Mouse (Mus musculus) lung, adult 18-20 months (tissue): Measurements from ENCODE around the gene Vegfa.

Experiments used
- DNase-seq, 2 experiments: peaks; one replicate each; pipeline ENCODE4 v3.0.0; 2022; ENCODE audit warnings: mixed read lengths in 2 of 2

The Vegfa gene

DNA sequence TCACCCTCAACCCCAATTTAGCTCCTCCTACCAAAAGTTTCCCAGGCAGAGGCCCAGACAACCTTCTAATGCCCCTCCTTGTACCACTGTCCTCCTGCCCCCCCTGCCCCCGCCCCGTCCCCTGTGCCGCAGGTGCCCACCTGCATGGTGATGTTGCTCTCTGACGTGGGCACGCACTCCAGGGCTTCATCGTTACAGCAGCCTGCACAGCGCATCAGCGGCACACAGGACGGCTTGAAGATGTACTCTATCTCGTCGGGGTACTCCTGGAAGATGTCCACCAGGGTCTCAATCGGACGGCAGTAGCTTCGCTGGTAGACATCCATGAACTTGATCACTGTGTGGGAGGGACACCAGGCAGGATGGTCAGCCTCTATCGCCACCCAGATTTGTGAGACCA is 7.0 kb downstream of the Vegfa start:
- no peak for DNase-seq

DNA sequence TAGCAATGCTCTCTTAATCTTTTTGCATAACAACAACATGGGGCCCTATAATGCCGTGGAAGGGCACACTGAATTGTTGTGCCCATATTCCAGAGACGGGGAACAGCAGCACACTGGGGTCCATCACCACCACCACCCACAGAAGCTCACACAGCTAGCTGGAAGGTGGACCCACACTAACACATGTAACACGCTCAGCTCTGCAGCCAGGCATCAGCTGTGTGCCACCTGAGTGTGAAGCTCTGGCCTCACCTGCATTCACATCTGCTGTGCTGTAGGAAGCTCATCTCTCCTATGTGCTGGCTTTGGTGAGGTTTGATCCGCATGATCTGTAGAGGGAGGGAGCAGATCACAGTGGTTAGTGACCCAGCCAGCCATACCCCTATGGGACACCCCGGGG is 8.0 kb downstream of the Vegfa start:
- DNase-seq = no peak

DNA sequence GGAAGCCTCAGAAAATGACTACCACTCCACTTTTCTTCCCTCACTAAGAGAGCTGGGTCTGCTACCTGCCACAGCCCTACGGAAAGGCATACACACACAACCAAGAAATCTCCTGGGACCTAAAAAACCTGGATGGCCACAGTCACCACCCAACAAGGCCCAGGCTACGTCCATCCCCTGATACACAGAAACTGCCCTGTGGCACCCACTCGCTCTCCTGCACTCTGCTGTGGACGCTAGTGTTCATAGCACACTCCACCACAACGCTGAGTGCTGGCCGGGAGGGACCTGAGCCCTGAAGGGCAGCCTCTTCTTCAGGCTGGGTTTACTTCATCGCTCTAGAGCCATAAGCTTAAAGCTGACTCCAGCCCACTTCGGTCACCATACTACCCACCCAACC is 8.6 kb downstream of the Vegfa start:
- no peak for DNase-seq

DNA sequence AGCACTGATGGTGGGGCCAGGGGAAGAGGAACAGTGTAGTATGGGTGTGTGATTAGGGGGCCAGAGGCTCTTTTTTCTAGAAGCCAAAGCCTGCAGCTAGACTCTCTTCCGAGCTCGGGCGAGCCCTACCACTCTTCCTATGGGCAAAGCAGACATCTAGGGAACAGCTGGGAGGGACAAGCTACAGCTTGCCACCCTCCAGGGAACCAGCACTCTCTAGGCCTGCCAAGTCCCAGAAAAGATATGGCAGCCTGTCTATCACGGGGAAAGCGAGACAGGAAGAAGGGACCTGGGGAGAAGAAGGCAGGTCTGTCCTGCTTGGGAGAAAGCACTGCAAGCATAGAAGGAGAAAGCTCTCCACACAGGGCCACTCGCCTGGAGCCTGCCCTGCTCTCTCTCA is 9.2 kb downstream of the Vegfa start:
- DNase-seq = no peak

DNA sequence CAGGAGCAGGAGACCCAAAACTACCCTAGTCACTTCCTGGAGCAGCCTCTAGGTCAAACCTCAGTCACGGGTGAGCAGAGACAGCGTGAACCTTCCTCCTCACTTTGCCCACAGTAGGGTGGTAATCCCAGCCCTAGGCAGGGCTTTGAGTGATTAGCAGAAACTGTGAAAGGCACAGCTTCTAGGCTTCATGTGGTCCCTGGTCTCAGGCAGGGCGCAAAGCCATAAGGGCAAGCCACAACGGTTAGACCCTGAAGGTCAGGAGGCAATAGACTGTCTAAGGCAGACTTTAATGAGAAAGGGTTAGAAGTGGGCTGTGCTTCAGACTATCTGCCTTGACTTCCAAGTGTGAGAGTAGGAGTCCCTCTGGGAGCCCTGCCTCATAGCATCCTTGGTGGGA is 9.7 kb downstream of the Vegfa start:
- no peak for DNase-seq

DNA sequence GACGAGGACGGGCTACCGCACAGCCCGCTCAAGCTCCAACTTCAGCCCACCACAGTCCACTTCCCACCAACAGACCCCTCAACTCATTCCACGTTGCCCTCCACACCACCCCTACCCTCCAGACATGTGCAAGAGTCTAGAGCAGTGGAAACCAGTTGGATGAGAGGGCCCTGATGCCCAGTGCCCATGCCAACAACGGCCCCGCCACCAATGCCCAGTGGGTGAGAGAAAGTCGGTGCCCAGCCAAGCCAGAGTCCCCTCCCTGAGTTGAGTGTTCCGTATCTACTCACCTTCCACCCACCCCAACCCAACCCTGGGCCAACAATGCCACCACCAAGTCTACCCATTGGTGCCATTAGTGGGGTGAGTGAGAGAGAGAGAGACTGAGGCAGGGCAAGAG is 10.4 kb downstream of the Vegfa start:
- DNase-seq = no peak

DNA sequence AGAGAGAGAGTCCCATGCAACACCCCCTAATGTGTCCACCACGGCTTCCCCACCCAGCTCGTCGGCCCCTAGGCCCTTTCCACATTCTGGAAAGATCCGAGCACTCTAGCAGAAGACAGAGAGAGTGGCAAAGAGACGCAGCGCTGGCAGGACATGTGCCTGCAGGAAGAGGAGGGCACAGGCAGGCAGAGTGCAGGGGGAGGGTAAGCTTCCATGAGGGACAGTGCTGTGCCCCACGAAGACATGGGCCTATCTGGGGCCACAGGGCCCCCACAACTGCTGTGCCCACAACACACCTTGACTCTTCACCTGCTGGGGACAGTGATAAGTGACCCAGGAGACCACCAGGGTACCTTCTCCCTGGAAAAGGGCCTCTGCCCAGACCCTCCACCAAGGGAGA is 11.0 kb downstream of the Vegfa start:
- no peak for DNase-seq

DNA sequence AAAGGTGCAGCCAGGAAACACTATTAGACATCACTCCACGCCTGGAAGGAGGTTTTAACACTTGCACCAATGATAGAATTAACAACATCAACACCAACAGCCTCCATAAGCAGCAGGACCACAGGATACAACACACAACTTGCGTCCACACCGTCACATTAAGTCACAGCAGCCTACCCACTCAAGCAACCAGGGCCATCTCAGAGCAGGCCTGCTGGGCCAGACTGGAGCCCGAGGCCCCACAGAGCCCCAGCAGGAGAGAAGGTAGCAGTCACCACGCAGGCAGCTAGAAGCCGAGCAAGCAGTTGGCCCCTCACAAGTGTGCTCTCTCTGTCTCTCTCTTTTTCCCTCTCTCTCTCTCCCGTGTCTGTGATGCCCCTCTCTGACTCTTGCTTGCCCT is 11.6 kb downstream of the Vegfa start:
- DNase-seq = no peak

DNA sequence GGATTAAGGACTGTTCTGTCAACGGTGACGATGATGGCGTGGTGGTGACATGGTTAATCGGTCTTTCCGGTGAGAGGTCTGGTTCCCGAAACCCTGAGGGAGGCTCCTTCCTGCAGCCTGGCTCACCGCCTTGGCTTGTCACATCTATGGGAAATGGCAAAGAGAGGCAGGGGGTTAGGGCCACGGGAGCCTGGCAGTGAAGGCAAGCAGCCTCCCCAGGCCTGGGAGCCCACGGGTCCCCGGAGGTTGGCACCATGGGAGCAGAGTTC is 13.5 kb downstream of the Vegfa start:
- DNase-seq = no peak

DNA sequence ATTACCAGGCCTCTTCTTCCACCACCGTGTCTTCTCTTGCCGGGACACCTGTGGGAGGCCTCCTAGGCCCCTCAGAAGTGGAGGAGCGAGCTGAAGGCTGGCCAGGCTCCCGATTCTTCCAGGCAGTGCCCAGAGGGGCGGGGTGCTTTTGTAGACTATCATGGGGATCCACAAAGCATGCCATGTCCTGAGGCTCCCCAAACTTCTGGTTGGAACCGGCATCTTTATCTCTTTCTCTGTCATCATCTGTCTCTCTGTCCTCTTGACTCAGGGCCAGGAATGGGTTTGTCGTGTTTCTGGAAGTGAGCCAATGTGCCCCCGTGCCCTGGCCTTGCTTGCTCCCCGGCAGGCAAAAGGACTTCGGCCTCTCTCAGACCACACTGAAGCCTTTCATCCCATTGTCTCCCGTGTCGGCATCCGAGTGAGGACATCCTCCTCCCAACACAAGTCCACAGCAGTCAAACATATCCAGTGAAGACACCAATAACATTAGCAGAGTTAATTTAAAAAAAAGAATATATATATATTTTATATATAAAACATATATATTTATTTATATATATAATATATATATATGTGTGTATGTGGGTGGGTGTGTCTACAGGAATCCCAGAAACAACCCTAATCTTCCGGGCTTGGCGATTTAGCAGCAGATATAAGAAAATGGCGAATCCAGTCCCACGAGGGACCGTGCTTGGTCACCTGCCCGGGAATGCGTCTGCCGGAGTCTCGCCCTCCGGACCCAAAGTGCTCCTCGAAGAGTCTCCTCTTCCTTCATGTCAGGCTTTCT is 14.0 kb downstream of the Vegfa start:
- DNase-seq = no peak

DNA sequence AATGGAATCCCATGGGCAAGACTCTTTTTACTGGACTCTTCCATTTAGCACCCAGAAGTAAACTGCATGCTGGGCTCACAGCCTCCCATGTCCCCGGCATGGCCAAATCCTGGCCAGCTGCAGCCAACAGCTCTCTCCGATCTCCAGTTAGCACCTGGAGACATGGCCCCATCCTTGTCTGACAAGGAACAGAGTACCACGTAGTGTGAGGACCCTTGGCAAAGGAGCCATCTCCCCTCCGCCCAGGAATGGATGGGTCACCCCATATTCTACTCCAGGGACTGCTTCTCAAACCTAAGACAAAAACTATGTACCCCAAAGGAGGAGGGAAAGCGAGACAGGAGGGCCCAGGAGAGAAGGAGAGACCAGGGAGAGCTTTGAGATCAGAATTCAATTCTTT is 15.6 kb downstream of the Vegfa start:
- DNase-seq = no peak

DNA sequence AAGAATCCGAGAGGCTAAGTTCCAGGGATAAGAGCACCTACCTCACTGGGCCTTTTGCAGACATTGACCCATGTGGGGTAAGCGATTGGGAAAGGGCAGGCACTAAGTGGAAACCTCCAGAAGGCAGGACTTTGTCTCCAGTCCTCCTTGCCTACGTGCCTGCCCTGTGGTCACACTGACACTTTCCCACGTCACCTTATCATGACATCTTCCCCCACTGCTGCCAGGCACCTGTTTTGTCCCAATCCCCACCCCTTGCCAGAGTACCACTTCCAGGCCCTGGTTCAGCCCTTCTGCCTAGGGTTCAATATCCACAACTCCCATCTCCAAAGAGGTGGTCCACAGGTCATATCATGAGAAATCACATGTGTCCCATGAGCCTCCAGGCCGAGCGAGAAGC is 16.2 kb downstream of the Vegfa start:
- DNase-seq = no peak

DNA sequence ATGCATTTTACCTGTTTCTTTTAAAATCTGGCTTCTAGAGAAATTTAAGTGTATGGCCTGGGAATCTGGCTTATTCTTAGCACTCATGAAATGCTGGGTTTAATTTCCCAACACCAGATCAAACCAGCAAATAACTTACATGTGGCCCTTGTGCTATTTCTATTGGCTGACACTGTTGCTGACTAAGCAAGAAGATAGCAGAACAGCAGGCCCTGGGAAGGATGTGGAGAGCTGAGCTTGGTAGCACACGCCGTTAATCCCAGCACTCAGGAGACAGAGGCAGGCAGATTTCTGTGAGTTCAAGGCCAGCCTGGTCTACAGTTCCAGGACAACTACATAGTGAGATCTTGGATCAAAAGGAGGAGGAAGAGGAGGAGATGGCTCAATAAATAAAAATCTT is 17.2 kb downstream of the Vegfa start:
- DNase-seq = no peak

DNA sequence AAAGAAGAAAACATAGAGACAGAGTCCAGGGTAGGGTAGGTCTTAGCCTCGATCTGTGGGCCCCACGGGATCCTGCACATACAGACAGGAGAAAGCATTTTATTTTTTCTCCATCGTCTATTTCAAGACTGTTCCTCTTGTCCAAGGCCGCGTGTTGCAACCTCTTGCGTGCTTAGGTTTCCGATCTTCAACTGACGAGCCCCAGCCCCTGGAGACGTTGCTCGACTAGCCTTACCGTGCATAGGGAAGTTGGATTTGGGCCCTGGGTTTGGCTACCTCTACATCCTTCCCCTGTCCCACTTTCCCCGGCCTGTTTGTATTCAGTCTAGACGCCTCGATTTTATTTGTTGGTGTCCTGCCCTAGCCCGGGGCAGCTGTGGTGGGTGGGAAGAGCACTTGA is 18.6 kb downstream of the Vegfa start:
- DNase-seq = no peak

DNA sequence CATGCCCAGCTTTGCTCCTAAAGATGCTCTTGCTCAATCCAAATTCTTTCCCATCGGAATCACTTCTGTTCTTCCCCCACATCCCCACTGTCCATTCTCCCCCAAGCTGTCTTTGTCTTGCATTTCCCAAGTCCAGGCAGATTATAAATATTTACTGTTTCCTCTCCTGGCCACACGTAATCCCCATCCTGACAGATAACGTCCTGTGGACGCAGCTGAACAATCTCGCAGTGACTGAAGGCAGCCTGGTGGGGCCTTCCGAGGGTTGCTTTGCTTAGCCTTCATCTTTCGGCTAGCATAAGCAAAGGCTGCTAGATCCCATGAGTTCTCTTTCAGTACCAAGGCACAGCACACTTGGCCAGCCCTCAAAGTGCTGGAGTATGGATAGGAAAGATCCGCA is 20.0 kb downstream of the Vegfa start:
- no peak for DNase-seq

DNA sequence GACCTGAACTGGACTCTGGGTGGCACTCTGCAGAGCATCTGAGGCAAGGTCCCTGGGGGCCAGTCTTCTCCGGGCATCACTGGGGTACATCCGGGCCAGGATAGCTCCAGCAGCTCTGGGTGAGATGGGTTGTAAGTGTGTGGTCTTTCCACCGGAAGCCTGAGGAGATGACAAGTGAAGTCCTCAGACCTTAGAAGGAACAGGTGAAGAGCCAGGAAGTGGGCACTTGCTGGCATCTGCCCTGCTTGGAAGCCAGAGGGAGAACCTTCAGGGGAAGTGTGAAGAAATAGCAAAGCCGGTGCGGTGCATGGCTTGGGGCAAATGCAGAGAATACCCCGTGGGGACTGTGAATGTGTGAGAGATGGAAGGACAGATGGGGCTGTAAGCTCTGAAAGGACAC is 21.7 kb downstream of the Vegfa start:
- DNase-seq = no peak

DNA sequence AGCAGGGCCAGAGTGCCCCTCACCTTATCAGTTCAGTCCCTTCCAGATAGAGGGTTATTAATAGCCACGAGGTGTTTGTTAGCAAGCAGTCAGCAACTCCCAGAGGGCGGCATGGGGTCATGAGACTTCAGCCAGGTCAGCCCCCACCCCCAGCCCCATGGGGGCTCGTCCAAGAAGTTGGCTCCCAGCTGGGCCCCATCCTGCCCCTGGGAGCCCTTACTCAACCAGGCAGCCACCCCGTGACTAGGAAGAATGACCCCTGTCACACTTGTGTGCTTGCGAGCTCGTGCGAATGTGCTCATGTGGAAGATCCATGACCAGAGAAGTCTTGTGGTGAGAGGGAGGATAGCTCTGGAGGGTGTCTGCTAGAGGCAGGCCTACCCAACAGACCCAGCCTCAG is 23.0 kb downstream of the Vegfa start:
- no peak for DNase-seq

DNA sequence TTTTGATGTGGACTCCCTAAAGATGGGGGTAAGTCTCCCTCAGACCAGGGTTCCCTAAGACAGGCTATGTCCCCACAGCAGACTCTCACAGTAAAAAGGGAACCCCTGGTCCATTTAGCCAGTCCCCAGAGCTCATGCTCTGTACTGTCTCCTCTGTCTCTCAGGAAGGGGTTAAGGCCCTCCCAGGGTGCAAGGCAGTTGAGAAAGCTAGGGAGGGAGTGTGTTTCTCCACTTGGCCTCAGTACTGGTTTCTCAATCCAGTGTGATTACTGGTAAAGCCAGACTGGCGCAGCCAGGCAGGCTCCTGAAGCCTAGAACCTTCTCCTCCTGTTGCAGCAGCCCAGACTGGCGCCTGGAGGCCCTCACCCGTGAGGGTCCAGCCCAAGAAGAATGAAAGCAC is 26.7 kb downstream of the Vegfa start:
- DNase-seq = no peak

DNA sequence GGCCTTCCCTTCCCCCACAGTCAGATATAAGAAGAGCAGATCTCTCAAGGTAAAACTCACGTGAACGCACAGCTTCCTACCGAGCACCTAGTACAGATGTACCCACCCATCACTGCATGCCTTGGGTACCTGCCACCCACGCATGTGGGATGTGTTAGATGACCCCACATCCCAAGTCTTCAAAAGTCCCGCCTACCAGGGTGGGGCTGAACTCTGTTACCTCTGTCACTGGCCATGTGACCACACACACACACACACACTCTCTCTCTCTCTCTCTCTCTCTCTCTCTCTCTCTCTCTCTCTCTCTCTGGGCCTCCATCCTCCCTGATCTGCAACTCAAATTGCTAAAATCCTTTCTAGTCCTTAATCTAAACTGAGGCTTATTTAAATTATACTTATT is 27.7 kb downstream of the Vegfa start:
- DNase-seq = no peak

DNA sequence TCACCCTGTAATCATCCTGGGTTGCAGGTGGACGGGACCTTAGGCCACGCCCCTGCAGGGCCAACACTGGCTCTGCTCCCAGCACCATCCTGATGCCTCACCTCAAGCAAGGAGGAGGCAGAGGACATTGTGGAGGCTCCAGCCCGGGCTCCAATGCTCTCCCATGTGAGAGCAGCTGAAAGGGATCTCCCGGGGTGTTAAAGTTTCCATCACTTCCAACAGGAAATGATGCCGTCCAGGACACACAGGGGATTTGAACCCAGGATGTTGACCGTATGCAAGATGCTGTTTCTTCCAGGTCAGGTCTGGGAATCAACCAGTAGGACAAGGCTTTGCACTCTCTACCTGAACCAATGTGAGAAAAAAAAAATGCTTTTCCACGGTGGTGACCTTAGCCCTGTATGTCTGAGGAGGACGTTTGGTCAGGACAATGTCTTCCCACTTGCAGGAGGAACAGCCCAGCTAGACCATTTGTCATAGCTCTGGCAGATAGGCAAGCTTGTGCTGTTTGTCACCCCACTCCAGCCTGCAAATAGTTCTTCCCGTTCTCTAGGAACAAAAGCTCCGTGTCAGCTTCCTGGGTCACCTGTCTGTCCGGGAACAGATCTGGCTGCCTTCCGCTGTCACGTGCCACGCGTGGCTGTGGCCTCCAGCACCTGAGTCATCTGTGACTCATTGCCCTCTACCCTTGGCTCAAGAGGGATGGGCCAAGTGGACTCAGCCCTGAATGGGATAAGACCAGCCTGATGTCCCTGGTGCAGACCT is 28.3 kb downstream of the Vegfa start:
- peak; percentile 69 to 80 for DNase-seq

DNA sequence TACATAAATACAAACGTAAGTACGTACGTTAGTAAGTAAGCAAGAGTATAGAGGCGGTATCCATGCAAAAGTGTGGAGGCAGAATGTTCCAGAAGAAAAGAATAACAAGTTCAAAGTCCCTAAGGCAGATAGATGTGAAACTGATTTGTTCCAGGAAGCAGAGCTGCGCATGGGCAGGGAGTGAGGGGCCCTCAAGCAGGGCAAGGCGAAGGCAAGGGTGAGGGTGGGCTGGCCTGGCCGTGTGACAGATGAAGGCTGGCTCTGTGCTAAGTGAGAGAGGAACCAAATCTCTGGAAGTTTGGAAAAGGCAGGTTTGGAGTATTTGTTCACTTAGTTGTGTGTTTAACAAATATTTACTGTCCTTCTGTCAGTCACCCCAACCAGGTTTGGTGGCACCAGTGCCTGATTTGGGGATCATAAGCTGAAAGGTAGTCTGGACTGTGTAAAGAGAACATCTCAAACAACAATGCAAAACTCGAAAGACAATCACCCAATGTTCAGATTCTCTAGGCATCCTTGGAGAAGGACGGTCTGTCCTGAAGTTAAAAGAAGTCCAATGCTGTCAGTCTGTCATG is 32.7 kb downstream of the Vegfa start:
- DNase-seq = no peak

DNA sequence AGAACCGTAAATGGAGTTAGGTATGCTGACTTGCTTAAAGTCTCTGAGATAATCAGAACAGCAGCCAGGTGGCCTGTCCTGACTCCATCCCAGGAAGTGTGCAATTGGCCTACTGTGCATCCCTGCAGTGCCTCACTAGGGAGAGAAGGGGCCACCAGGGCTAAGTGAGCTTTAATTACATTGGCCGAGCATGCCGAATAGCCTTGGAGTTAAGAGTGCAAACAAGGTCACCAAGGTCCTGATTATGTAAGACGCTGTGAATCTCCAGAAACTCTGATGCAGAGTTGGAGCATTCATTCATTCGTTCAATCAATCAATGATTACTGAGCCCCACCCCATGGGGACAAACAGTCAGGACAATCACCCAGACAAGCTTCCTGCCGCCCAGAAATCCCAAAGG is 33.8 kb downstream of the Vegfa start:
- no peak for DNase-seq

DNA sequence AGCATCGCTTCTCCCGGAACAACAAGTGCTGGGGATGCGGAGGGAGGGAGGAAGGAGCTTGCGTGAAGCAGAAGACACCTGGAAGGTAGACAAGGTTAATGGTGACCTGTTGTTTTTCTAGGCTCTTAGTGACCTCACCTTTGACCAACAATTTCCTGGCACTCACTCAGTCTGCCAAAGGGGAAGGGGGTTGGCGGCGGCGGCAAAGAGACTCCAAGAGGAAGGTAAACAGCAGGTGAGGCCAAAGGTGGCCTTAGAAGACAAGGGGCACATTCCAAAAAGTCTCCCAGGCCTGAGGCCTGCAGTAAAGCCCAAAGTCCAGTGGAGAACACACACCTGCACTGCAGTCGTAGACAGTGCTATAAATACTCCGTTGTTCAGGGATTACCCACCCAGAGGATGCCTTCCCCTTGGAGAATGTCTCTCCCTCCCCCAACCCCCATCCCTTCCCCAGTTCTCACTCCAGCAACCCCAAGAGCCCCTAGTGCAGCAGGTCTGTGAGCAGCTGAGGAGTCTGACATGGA is 35.2 kb downstream of the Vegfa start:
- DNase-seq = peak; percentile 61 to 71

DNA sequence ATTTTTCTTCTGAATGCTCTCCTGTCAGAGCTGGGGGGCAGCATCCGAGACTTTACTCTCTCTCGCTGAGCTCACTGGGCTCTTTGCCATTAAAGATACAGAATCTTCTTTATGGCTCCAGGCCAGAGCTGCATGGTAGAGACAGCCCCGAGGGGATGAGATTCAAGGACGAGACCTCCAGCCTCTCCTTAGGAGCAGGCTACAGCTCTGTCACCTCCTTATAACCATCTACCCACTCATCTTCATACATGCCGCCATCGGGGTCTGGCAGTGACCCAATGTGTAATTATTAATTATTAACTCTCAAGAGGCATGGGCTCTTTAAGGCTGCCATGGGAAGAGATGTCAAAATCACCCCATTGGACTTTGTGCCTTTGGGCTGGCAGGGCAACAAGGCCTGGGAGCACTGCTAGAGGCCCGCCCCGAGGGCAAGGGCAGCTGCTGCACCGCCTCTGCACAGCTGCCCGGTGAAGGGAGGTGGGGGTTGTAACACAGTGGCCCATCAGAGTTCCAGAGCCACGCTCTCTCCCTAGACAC is 37.8 kb downstream of the Vegfa start:
- no peak for DNase-seq
